Mouse (Mus musculus): ENCODE measurements around the gene Prlh.

DNA sequence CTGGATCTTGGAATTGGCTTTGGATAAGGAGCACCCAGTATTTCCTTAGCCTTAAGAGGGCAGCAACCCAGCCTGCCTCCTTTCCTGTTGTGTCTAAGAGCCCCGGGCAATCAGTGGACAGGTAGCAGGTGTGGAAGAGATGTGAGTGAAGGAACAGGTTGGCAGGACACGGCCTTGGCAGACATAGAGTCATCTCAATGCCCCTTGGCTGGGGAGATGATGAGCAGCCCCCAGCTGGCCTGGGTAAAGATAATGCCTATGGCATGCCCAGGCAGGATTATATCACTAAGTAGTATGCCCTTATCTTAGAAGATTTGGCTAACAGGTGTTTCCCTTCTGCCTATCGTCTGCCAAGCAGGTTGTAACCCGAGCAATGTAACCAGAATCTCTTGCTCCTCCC, 44.2 kb downstream of the Prlh start:
- TF ChIP-seq CTCF (IDR thresholded peaks at IDR 0.05; ENCODE audit: low read depth), result no peak
- no peak for TF ChIP-seq EP300 (IDR thresholded peaks at IDR 0.05; ENCODE audit: low read depth)
